Mouse (Mus musculus) forebrain, embryonic 13.5 days (tissue): Measurements from ENCODE around the gene Prf1. TPM values are rescaled to one million over a fixed set of nuclear protein-coding genes. Genes with fewer than 3 reads are reported as not detected.

Experiments
- ATAC-seq: fragments of 200-750 bp; cut with Nextera tagmentation; 2 replicates; pipeline ENCODE4 v1.8.0; 2017
- H3K27ac ChIP-seq: fragments of 300-500 bp; sonication (generic); 2 replicates; pipeline ENCODE4 v1.5.1; 2015; ENCODE audit warnings: inconsistent platforms, mild to moderate bottlenecking, moderate library complexity
- H3K27me3 ChIP-seq: fragments of 300-500 bp; sonication (generic); 2 replicates; pipeline ENCODE4 v1.6.1; 2015; ENCODE audit warnings: mild to moderate bottlenecking, inconsistent platforms
- H3K36me3 ChIP-seq: fragments of 300-500 bp; sonication (generic); 2 replicates; pipeline ENCODE4 v1.6.1; 2015; ENCODE audit warnings: mild to moderate bottlenecking, inconsistent platforms; ENCODE audit not compliant: poor library complexity, severe bottlenecking
- H3K4me1 ChIP-seq: fragments of 300-500 bp; sonication (generic); 2 replicates; pipeline ENCODE4 v1.6.1; 2015; ENCODE audit warnings: inconsistent platforms
- H3K4me2 ChIP-seq: fragments of 300-500 bp; sonication (generic); 2 replicates; pipeline ENCODE4 v1.6.1; 2015; ENCODE audit warnings: inconsistent platforms, mild to moderate bottlenecking, moderate library complexity
- H3K4me3 ChIP-seq: fragments of 300-500 bp; sonication (generic); 2 replicates; pipeline ENCODE4 v1.5.1; 2015; ENCODE audit warnings: mild to moderate bottlenecking, inconsistent platforms
- H3K9ac ChIP-seq: fragments of 300-500 bp; sonication (generic); 2 replicates; pipeline ENCODE4 v1.6.1; 2015; ENCODE audit warnings: mild to moderate bottlenecking, inconsistent platforms
- H3K9me3 ChIP-seq: fragments of 300-500 bp; sonication (generic); replicated peaks from 2 replicates; pipeline ENCODE4 v1.6.1; 2016; ENCODE audit warnings: inconsistent platforms
- WGBS: fragments of 180-500 bp; shearing (Covaris S2); methylation state at CpG from one replicate; pipeline ENCODE4 v1.1.7; 2015; 5-methylcytosine and 5-hydroxymethylcytosine counted together
- polyA plus RNA-seq: library from polyadenylated mRNA; unstranded; fragments of >200 nt; fragmentation: Nextera tagmentation; extraction: Ambion mirVana; gene quantifications from 2 replicates; pipeline ENCODE4 v1.2.1, GENCODE M21; 2015

The Prf1 gene
- polyA plus RNA-seq, 1 experiment from 2014 or later, result not detected

- WGBS, result 32% methylated on average over 9 of the region's 9 CpGs
- H3K4me3 ChIP-seq, result no peak overlapping the region
- H3K4me1 ChIP-seq, result peaks cover 3% of the 10 kb centered on the region
- ATAC-seq, result no peak
- H3K27ac ChIP-seq, result no peak overlapping the region
- no peaks in the 10 kb centered on the region; the same call in 1 of the 2 replicates for H3K36me3 ChIP-seq
- H3K9ac ChIP-seq, result no peak overlapping the region
- H3K27me3 ChIP-seq, result no peaks in the 10 kb centered on the region
- no peak overlapping the region for H3K4me2 ChIP-seq
- no peaks in the 10 kb centered on the region for H3K9me3 ChIP-seq
These were observed 28.2 kb downstream of the Prf1 start for GRCm38 (mm10) chr10:61325782-61326328.

DNA sequence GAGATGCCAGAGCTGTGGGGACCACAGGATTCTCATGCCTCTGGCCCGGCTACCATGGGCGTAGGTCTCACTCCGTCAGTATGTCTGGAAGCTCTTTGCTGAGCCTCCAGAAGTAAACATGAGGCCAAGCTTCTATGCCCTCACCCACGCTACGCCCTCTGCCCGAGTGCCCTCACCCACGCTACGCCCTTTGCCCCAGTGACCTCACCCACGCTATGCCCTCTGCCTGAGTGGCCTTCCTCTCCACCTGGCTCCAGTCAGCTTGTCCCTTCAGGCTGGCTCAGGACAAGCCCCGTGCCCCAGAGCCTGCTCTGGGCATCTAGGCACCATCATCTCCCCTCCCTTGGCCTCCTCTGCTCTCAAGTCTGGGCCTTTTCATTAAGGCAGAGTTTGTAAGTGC is 29.9 kb downstream of the Prf1 start:
- Histone ChIP-seq H3K4me1 (peaks cover 3% of the 10 kb centered on the region), H3K27me3 (no peaks in the 10 kb centered on the region), H3K27ac (no peak overlapping the region), H3K9ac (0 out of 2 replicates have a peak overlapping the region, but pooled peaks have one; percentile 30), H3K4me2 (no peak overlapping the region), H3K36me3 (no peaks in the 10 kb centered on the region), H3K4me3 (no peak overlapping the region), H3K9me3 (no peaks in the 10 kb centered on the region)
- no peak for ATAC-seq
- 84% methylated on average over 10 of the region's 10 CpGs for WGBS

DNA sequence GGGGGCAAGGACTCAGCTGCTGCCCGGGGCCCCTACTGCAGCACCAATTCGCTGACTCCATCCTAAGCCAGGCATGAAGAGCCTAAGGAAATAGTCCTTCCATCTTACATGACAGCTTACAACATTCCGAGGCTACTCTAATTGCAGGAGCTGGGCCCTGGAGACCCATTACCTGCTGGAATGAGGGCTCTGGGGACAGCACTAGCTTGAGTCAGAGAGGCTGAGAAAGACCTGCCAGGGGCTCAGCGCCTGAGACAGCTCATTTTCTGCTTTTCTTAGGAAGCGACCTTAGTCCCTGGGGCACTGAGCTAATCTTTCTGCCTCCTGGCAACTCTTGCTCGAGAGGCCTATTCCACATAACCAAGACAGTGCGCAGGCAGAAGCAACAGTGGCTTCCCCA is 31.3 kb downstream of the Prf1 start:
- Histone ChIP-seq H3K36me3 (no peaks in the 10 kb centered on the region), H3K9me3 (no peaks in the 10 kb centered on the region), H3K9ac (no peak overlapping the region), H3K27me3 (no peaks in the 10 kb centered on the region), H3K4me2 (no peak overlapping the region), H3K4me1 (peaks cover 3% of the 10 kb centered on the region), H3K4me3 (no peak overlapping the region), H3K27ac (no peak overlapping the region)
- ATAC-seq, result no peak
- 56% methylated on average over 7 of the region's 7 CpGs for WGBS

GRCm38 (mm10) chr10:61331046-61331445 is 33.4 kb downstream of the Prf1 start:
- WGBS, result 70% methylated on average over 5 of the region's 5 CpGs
- peaks cover 3% of the 10 kb centered on the region for H3K4me1 ChIP-seq
- H3K36me3 ChIP-seq, result no peaks in the 10 kb centered on the region
- H3K4me2 ChIP-seq, result no peak overlapping the region
- H3K9me3 ChIP-seq, result no peaks in the 10 kb centered on the region
- no peak overlapping the region for H3K4me3 ChIP-seq
- no peak overlapping the region for H3K9ac ChIP-seq
- H3K27me3 ChIP-seq, result no peaks in the 10 kb centered on the region
- peak; percentile 85 for ATAC-seq
- no peak overlapping the region; the same call in 1 of the 2 replicates for H3K27ac ChIP-seq

DNA sequence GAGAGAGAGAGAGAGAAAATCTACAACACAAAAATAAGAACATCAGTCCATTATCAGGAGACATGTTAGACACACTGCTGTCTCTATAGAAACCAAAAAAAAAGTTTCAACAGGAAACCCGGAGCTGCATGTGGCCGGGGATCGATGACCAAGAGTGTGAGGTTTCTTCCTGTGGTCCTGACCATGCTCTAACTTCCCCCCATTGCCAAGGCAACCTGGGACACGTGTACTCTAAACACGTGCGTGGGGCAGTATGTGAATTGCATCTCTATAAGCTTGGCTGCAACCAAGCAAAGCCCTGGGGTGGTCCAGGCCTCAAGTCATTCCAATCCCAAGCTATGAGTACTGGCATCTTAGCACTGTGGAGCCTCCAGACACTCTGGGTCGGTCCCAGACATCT is 36.9 kb downstream of the Prf1 start:
- 88% methylated on average over 7 of the region's 7 CpGs for WGBS
- Histone ChIP-seq H3K4me2 (no peak overlapping the region), H3K9ac (no peak overlapping the region), H3K9me3 (no peaks in the 10 kb centered on the region), H3K4me3 (no peak overlapping the region), H3K36me3 (no peaks in the 10 kb centered on the region), H3K4me1 (no peaks in the 10 kb centered on the region), H3K27ac (no peak overlapping the region), H3K27me3 (no peaks in the 10 kb centered on the region)
- ATAC-seq, result no peak

DNA sequence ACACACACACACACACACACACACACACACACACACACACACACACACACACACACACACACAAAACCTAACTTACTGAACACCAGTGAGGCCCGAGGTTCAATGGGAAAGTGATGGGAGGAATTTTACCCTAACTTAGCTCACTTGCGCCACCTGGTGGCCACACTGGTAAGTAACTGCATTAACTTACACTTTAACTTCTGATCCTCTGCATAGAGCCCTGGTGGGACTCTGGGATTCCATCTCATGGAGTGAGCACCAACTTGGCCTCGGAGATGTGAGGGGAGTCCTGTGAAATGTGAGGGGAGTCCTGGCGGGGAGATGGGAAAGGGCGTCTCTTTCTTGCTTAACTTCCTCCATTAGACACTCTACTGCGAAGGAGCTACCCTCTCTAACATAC is 38.5 kb downstream of the Prf1 start:
- H3K4me1 ChIP-seq, result no peaks in the 10 kb centered on the region
- no peaks in the 10 kb centered on the region for H3K9me3 ChIP-seq
- no peak overlapping the region for H3K27ac ChIP-seq
- WGBS, result 26% methylated on average over 6 of the region's 6 CpGs
- peak; percentile 61 for ATAC-seq
- H3K4me3 ChIP-seq, result no peak overlapping the region
- no peaks in the 10 kb centered on the region for H3K27me3 ChIP-seq
- H3K4me2 ChIP-seq, result no peak overlapping the region
- no peak overlapping the region for H3K9ac ChIP-seq
- H3K36me3 ChIP-seq, result no peaks in the 10 kb centered on the region

GRCm38 (mm10) chr10:61336592-61336991 is 39.0 kb downstream of the Prf1 start:
- no peaks in the 10 kb centered on the region for H3K27me3 ChIP-seq
- no peaks in the 10 kb centered on the region for H3K36me3 ChIP-seq
- no peak for ATAC-seq
- no peak overlapping the region for H3K4me2 ChIP-seq
- H3K4me1 ChIP-seq, result no peaks in the 10 kb centered on the region
- H3K4me3 ChIP-seq, result no peak overlapping the region
- H3K9me3 ChIP-seq, result no peaks in the 10 kb centered on the region
- H3K9ac ChIP-seq, result no peak overlapping the region
- H3K27ac ChIP-seq, result no peak overlapping the region
- WGBS, result 71% methylated on average over 5 of the region's 5 CpGs

- H3K9ac ChIP-seq, result no peak overlapping the region
- WGBS, result 91% methylated on average over 11 of the region's 11 CpGs
- ATAC-seq, result no peak
- no peak overlapping the region for H3K4me3 ChIP-seq
- H3K27ac ChIP-seq, result no peak overlapping the region
- H3K27me3 ChIP-seq, result no peaks in the 10 kb centered on the region
- H3K9me3 ChIP-seq, result no peaks in the 10 kb centered on the region
- no peak overlapping the region for H3K4me2 ChIP-seq
- no peaks in the 10 kb centered on the region for H3K36me3 ChIP-seq
- H3K4me1 ChIP-seq, result no peaks in the 10 kb centered on the region
These were observed 40.0 kb downstream of the Prf1 start for GRCm38 (mm10) chr10:61337665-61338064.

GRCm38 (mm10) chr10:61339216-61339615 is 41.6 kb downstream of the Prf1 start:
- Histone ChIP-seq H3K36me3 (no peaks in the 10 kb centered on the region), H3K4me2 (no peak overlapping the region), H3K4me1 (no peaks in the 10 kb centered on the region), H3K27ac (no peak overlapping the region), H3K9ac (no peak overlapping the region), H3K27me3 (no peaks in the 10 kb centered on the region), H3K9me3 (no peaks in the 10 kb centered on the region), H3K4me3 (no peak overlapping the region)
- no peak for ATAC-seq
- 89% methylated on average over 9 of the region's 9 CpGs for WGBS

GRCm38 (mm10) chr10:61340247-61340646 is 42.6 kb downstream of the Prf1 start:
- Histone ChIP-seq H3K4me2 (no peak overlapping the region), H3K9ac (no peak overlapping the region), H3K9me3 (no peaks in the 10 kb centered on the region), H3K4me3 (no peak overlapping the region), H3K27me3 (no peaks in the 10 kb centered on the region), H3K36me3 (no peaks in the 10 kb centered on the region), H3K27ac (no peak overlapping the region), H3K4me1 (peaks cover 5% of the 10 kb centered on the region; the same call in 1 of the 2 replicates)
- ATAC-seq, result no peak
- WGBS, result 82% methylated on average over 9 of the region's 9 CpGs

DNA sequence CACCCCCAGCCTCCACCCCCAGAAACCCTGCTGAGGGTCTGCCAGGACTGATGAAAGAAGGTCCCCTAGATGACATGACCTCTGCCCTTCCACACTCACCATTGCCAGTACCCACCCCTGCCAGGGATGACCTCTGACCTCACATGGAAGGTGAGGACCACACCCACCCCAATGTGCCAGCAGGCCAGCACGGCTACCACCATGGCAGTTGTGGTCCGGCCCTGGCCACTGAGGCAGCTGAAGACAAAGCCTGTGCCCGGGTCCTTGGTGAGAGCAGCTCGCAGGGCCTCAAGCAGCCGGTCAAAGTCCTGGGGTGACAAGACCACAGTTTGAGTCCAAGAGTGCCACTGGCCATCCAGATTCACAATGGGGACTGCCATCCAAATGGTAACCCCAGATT is 43.4 kb downstream of the Prf1 start:
- Histone ChIP-seq H3K36me3 (no peaks in the 10 kb centered on the region), H3K9me3 (no peaks in the 10 kb centered on the region), H3K4me3 (no peak overlapping the region), H3K4me1 (peaks cover 6% of the 10 kb centered on the region; the same call in 1 of the 2 replicates), H3K27ac (no peak overlapping the region), H3K4me2 (no peak overlapping the region), H3K9ac (no peak overlapping the region), H3K27me3 (no peaks in the 10 kb centered on the region)
- no peak for ATAC-seq
- 95% methylated on average over 5 of the region's 5 CpGs for WGBS

- Histone ChIP-seq H3K27me3 (no peaks in the 10 kb centered on the region), H3K27ac (no peak overlapping the region), H3K36me3 (no peaks in the 10 kb centered on the region), H3K4me3 (no peak overlapping the region), H3K4me1 (peaks cover 6% of the 10 kb centered on the region; the same call in 1 of the 2 replicates), H3K9me3 (no peaks in the 10 kb centered on the region), H3K9ac (no peak overlapping the region), H3K4me2 (no peak overlapping the region)
- 74% methylated on average over 6 of the region's 6 CpGs for WGBS
- peak; percentile 64 for ATAC-seq
These were observed 43.9 kb downstream of the Prf1 start for GRCm38 (mm10) chr10:61341557-61341956.

- no peaks in the 10 kb centered on the region for H3K36me3 ChIP-seq
- no peak for ATAC-seq
- H3K27me3 ChIP-seq, result no peaks in the 10 kb centered on the region
- WGBS, result 94% methylated on average over 13 of the region's 13 CpGs
- H3K9me3 ChIP-seq, result no peaks in the 10 kb centered on the region
- no peak overlapping the region for H3K27ac ChIP-seq
- H3K9ac ChIP-seq, result no peak overlapping the region
- peaks cover 6% of the 10 kb centered on the region; the same call in 1 of the 2 replicates for H3K4me1 ChIP-seq
- no peak overlapping the region for H3K4me2 ChIP-seq
- no peak overlapping the region for H3K4me3 ChIP-seq
These were observed 45.1 kb downstream of the Prf1 start for GRCm38 (mm10) chr10:61342750-61343149.
